Mouse (Mus musculus): Measurements from ENCODE around the gene Dlg5. TPM values are rescaled to one million over a fixed set of nuclear protein-coding genes. Genes with fewer than 3 reads are reported as not detected.

Gene Dlg5
- total RNA-seq, 2 experiments from 2014 or later, result 1.8 to 3.4 TPM

DNA sequence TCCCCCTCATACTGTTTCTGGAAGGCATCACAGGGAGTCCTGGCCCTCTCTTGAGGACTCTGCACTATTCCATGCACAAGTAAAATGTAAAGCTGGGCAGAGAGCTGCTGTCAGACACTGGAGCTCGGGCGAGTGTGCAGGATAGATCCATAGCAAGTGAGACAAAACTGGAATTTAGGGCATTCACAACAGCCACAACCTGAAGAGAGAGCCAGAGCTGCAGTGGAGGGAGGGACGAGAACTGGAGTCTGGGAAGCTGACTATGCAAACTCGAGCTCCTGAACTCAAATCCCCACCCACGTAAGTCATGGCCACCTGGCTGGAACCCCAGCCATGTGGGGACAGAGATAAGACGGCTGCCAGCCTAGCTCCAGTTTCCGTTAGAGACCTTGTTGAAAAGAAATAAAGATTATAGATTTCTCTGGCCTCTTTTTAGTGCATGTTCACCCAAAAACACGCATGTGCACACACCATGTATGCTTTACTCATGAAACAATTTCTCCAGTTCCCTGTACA lies 105.4 kb downstream of the Dlg5 start:
- ATAC-seq (replicated peaks; ENCODE audit: low FRiP score, poor library complexity, severe bottlenecking), result peak; percentile 90

DNA sequence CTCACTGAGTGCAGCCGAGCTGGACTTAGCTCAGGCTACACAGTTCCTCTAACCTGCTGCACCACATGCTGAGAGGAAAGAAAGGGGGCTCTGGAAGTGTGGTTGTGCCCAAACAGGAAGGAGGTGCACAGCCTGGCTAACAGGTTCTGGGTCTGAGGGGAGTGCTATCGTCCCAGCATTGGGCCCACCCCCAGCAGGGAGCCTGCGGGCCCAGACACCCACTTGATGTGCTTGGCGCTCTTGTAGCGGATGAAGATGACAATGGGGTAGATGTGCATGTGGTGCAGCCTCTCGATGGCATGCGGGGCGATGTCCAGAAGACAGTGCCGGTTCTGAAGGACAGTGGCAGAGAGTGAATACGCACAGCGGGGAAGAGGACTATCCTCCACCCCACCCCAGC lies 108.8 kb downstream of the Dlg5 start:
- no peak for ATAC-seq (replicated peaks; ENCODE audit: low FRiP score, poor library complexity, severe bottlenecking)

DNA sequence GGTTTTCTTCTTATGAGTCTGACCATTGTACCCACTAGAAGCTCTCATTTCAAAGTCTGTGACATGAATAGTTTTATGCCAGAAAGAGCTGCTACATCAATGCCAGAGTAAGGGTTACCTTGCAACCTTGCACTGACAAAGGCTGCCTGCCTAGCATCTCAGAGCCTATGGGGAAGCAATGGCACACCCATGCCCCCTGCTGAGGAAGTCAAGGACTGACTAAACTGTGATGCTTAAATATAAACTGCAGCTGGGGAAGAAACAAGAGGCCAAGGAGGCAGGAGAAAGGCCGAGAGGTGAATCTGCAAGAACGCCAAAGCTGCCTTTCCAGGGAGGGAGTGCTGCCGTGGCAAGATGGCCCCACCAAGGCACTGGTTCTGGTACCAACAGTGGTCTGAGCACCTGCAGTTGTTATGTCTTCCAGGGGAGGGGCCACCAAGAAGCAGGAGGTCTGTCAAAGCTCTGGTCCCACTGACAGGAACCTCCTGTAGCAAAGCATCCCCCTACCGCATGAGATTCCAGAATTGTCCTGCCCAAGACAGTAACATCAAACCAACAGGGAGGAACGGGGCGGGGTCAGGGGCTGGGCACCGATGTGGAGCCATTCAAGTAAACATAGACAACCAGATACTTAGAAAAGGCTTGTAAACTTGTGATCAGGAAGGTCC lies 111.0 kb downstream of the Dlg5 start:
- no peak for ATAC-seq (replicated peaks; ENCODE audit: low FRiP score, poor library complexity, severe bottlenecking)

DNA sequence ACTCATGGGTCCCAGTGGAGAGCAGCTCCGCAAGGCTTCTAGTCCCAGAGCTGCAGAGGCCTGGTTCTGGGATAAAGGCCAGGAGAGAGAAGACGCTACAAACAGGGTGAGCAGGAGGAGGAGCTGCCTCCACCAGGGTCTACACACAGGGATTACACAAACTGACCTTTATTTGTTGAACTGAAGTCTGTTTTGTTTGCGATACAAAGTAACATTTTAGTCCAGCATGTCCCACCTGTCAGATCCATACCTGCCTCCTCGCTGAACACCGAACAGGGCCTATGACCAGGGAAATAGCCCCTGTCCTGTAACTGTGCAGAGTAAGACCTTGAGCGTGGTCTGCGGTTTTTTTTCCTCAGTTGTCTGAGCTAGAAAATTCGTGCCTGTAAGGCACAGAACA lies 111.9 kb downstream of the Dlg5 start:
- no peak for ATAC-seq (replicated peaks; ENCODE audit: low FRiP score, poor library complexity, severe bottlenecking)

DNA sequence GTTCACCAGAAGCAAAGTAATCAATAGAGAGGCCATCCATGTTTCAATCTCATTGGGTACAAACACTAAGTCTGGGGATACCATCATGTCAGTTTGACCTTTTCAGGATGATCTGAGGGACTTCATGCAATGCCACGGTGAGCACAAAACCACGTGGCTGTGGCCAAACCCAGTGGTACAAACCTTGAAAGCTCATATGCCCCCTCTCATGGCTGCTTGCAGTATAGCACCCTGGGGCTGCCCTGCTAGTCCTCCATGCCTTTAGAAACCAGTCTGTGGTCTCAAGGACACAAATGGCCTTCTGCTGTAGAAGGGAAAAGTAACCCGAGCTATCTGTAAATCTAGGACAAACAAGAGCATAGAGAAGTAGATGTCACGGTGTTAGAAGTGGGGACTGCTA lies 113.6 kb downstream of the Dlg5 start:
- ATAC-seq (replicated peaks; ENCODE audit: low FRiP score, poor library complexity, severe bottlenecking), result peak; percentile 72

DNA sequence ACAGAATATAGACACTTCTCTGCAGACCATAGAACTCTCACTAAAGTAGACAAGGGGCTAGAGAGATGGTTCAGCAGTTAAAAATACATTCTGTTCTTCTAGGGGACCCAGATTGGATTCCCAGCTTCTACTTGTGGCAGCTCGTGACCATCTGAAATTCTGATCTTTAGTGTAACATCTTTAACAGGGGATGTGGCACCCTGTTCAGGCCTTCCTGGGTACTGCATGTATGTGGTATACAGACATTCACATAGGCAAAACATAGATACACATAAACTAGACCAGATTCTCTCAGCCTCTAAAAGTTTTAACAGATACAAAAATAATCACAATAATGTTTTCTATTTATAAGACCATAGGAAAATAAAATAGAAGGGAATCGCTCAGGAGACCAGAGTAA lies 120.7 kb downstream of the Dlg5 start:
- ATAC-seq (replicated peaks; ENCODE audit: low FRiP score, poor library complexity, severe bottlenecking), result no peak

DNA sequence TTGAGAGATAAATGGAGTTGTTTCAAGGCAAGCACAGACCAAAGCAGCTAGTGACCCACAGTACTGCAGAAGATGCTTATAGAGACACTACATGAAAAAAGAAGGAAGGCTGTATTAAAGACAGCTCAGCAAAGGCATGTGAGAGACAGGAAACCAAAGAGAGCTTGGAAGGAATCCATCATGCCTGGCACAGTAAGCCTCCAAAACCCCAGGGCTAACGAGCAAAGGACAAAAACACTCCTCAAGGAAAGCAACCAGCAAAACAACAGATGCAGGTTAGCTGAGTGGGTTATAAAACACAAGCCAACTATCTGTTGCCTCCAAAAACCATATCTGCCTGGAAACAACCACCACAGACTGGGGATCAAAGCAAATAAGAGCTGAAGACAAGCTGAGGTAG lies 121.5 kb downstream of the Dlg5 start:
- no peak for ATAC-seq (replicated peaks; ENCODE audit: low FRiP score, poor library complexity, severe bottlenecking)

DNA sequence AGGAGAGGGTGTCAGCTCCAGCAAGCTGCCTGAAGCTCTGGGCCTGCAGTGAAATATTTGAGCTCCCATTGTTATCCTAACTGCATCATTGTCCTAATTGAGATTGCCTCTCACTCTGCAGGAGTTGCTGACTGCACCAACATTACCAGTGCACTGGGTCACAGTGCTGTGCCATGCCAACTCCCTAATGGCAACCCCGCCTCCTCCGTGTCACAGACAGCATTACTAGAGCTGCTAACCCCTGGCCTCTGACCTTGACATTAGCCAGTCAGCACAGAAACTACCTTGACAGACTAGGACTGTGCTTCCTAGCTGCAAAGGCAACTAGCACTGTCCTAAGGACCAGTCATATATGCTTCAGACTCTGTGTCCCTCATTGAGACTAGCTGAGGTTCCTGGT lies 139.0 kb downstream of the Dlg5 start:
- no peak for ATAC-seq (replicated peaks; ENCODE audit: low FRiP score, poor library complexity, severe bottlenecking)

DNA sequence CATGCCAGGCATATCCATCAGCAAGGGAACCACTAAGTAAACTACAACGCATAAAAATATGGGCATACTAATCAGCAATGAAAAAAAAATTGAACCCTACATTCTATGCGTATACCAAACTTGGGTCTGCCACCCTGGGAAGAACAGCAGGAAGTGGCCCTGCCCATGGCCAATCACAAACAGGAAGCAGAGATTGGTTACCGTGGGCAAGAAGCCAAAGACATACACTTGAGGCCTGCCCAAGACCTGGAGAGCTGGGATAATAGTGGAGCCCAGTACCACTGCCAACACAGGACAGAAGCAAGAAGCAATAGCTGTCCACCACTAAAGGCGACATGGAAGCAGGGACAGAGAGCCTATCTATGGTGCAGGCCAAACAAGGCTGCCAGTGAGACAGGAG lies 146.9 kb downstream of the Dlg5 start:
- ATAC-seq (replicated peaks; ENCODE audit: low FRiP score, poor library complexity, severe bottlenecking), result no peak

DNA sequence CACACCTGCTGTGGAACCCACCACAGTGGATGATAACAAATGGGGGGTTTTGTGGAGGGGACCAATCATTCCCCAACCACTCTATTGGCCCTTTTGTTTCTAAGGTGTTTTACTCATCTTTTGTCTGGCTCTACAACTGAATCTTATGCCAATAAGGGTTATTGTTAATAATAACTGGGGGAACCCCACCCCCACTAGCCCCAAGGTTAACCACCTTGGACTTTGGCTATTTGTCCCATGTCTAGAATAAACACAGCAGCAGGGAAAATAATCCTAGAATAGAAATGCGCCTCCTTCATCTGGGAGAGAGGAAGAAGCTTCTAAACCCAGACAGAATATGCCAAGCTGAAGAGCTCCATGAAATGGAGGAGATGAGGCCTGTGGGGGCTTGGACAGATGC lies 151.1 kb downstream of the Dlg5 start:
- ATAC-seq (replicated peaks; ENCODE audit: low FRiP score, poor library complexity, severe bottlenecking), result no peak

DNA sequence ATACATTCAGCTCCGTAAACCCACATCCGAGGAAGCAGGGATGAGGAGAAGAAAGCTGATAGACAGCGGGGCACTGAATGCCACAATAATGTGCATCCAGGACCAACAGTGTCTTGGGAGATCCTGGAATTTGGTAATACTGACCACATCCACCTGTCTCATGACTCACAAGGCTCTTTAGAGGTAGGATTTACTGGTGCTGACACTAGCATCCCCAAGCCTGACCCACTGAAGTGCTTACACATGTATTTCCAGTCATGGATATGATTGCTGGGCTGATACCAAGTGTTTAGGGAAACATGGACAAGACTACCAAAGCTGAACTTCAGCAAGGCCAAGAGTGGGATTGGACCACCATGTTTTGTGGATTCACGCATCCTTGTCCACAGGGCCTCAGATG lies 152.5 kb downstream of the Dlg5 start:
- no peak for ATAC-seq (replicated peaks; ENCODE audit: low FRiP score, poor library complexity, severe bottlenecking)

DNA sequence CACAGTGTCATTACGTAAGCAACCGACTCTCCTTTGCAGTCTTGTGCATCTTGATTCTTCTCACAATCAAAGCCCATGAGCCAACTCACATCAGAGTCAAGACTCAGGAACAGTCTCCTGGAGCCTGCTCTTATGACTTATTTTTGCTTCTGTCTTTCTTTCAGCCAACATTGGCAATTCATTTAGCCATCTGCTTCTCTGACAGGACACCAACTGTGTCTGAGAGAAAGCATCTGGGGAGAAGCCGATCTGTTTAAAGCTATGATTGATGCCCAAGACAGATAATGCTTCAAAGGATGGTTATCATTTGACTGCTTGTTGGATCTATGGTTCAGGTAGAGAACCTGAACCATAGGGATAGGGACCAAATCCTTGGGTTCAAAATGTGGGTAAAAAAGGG lies 153.3 kb downstream of the Dlg5 start:
- ATAC-seq (replicated peaks; ENCODE audit: low FRiP score, poor library complexity, severe bottlenecking), result no peak

DNA sequence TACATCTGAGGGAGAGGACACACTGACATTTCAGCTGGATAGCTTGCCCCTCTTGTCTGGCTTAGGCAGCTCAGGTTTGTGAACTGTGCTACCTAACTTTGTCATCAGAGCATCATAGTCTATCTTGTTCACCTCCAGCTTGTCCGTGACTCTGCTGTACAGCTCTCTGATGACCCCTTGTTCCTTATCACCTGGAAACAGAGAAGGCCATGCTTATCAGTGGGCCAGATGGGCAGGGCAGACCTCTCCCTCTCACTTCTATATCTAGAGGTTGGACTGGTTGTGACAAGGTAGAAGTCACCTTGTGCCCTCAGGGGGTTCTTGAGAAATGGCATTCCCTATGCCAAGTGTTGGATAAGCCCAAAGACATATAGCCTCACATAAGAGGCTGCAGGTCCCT lies 154.9 kb downstream of the Dlg5 start:
- peak; percentile 82 for ATAC-seq (replicated peaks; ENCODE audit: low FRiP score, poor library complexity, severe bottlenecking)

DNA sequence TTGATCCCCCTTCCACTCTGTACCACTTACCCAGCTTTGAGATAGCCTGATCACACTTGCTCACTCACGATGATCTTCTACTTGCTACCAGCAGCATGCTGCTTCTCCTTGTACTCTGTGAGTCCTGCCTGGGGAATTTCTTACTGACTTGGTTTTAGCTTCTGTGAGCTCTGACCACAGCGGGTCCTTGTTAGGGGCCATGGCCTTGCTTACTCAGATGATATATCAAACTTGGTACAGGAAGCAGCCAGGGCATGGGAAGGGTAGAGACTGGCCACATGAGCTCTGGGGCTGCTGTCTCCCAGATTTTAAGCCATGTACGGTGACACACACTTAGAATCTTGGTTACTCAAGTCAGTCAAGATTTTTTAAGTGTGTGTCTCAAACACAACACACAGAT lies 156.5 kb downstream of the Dlg5 start:
- no peak for ATAC-seq (replicated peaks; ENCODE audit: low FRiP score, poor library complexity, severe bottlenecking)

DNA sequence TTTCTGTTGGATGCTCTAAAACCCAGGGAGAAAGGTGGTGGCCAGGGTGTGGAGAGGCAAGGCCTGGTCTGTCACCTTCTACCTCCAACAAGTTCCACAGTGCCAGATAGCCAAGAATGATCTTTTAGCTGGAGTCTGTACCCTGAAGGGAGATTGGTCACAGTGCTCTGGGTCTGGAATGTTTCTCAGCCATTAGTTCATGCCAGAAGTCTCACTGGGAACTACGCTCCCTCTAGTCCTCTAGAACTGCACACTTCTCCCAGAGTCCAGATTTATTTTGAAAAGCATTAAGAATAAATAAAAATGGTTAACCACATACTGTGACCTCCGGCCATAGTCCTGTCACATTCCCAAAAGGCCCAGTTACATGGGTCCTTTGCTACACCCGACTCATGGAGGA lies 158.3 kb downstream of the Dlg5 start:
- ATAC-seq (replicated peaks; ENCODE audit: low FRiP score, poor library complexity, severe bottlenecking), result no peak

DNA sequence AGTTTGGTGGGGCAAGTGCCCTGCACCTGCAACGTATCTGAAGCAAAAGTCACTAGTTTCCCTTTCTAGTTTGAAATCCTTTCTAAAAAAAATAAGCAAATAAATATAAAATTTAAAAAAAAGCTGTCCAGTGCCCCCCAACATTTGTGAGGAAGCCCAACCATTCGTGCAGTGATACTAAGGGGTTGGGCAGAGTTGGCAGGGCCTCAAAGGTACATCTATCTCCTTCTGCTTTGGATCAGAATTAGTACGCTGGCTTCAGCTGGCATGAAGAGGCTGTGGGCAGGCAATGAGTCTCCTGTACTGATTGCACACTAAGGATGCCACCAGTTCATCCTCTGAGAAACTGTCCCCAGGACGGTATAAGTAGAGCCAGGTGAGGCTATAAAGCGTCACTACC lies 159.2 kb downstream of the Dlg5 start:
- no peak for ATAC-seq (replicated peaks; ENCODE audit: low FRiP score, poor library complexity, severe bottlenecking)

Other genes with a start within 250 kb of the Dlg5 start
- not detected in 2 replicates for gene Kcnma1, start 231.4 kb downstream of the Dlg5 start, total RNA-seq (2015; ENCODE audit: low replicate concordance)
- gene Kcnma1, start 231.4 kb downstream of the Dlg5 start, total RNA-seq (2017; ENCODE audit: low replicate concordance), result not detected in 2 replicates
- not detected in 2 replicates for gene E330034G19Rik, start 47.3 kb upstream of the Dlg5 start, total RNA-seq (2015; ENCODE audit: low replicate concordance)
- gene E330034G19Rik, start 47.3 kb upstream of the Dlg5 start, total RNA-seq (2017; ENCODE audit: low replicate concordance), result not detected in 2 replicates
- gene Polr3a, start 241.1 kb upstream of the Dlg5 start, total RNA-seq (2015; ENCODE audit: low replicate concordance), result 6.5 and 34.8 TPM in 2 replicates
- gene Polr3a, start 241.1 kb upstream of the Dlg5 start, total RNA-seq (2017; ENCODE audit: low replicate concordance), result 3.7 and 8.2 TPM in 2 replicates
- 1,164 and 1,524 TPM in 2 replicates for gene Rps24, start 241.2 kb upstream of the Dlg5 start, total RNA-seq (2015; ENCODE audit: low replicate concordance)
- 700 and 940 TPM in 2 replicates for gene Rps24, start 241.2 kb upstream of the Dlg5 start, total RNA-seq (2017; ENCODE audit: low replicate concordance)

All from erythroid progenitor cell, adult 5-6 weeks (primary cell).